Mouse (Mus musculus) lung, postnatal 14 days (tissue): ENCODE results near the gene Acadl.

ENCODE experiments used
- DNase-seq: peaks from one replicate; pipeline ENCODE4 v3.0.0; 2021

Gene Acadl

GRCm38 (mm10) chr1:66839135-66839534, 23.9 kb downstream of the Acadl start:
- no peak for DNase-seq

- DNase-seq = peak; percentile 91
These were observed 24.7 kb downstream of the Acadl start for GRCm38 (mm10) chr1:66838184-66839042.

GRCm38 (mm10) chr1:66837207-66837606, 25.9 kb downstream of the Acadl start:
- no peak for DNase-seq

- DNase-seq = no peak
These were observed 30.4 kb downstream of the Acadl start for GRCm38 (mm10) chr1:66832636-66833165.

- DNase-seq = no peak
These were observed 31.1 kb downstream of the Acadl start for GRCm38 (mm10) chr1:66831824-66832600.

- no peak for DNase-seq
These were observed 33.5 kb downstream of the Acadl start for GRCm38 (mm10) chr1:66829400-66830080.

GRCm38 (mm10) chr1:66821966-66822365, 41.1 kb downstream of the Acadl start:
- DNase-seq = no peak

- DNase-seq = peak; percentile 34
These were observed 42.8 kb downstream of the Acadl start for GRCm38 (mm10) chr1:66820241-66820640.

GRCm38 (mm10) chr1:66817865-66818315, 45.2 kb downstream of the Acadl start:
- DNase-seq = no peak

- peak; percentile 96 for DNase-seq
These were observed 45.6 kb downstream of the Acadl start, which contains the start of gene Kansl1l for GRCm38 (mm10) chr1:66817453-66817839. TSS of gene Kansl1l (minus strand) at chr1:66817562.

GRCm38 (mm10) chr1:66816837-66817452, 46.1 kb downstream of the Acadl start:
- peak; percentile 97 for DNase-seq

- peak; percentile 58 for DNase-seq
These were observed 46.9 kb downstream of the Acadl start for GRCm38 (mm10) chr1:66815941-66816777.

- DNase-seq = peak; percentile 12
These were observed 48.3 kb downstream of the Acadl start for GRCm38 (mm10) chr1:66814756-66815155.

GRCm38 (mm10) chr1:66813191-66813590, 49.9 kb downstream of the Acadl start:
- no peak for DNase-seq

- DNase-seq = no peak
These were observed 56.3 kb downstream of the Acadl start for GRCm38 (mm10) chr1:66806821-66807220.

- DNase-seq = no peak
These were observed 57.7 kb downstream of the Acadl start for GRCm38 (mm10) chr1:66805408-66805807.

- no peak for DNase-seq
These were observed 58.4 kb downstream of the Acadl start for GRCm38 (mm10) chr1:66804710-66805109.

- DNase-seq = no peak
These were observed 65.1 kb downstream of the Acadl start for GRCm38 (mm10) chr1:66797962-66798361.

- DNase-seq = no peak
These were observed 70.1 kb downstream of the Acadl start for GRCm38 (mm10) chr1:66792838-66793466.

GRCm38 (mm10) chr1:66782296-66782695, 80.8 kb downstream of the Acadl start:
- DNase-seq = no peak

GRCm38 (mm10) chr1:66781027-66781426, 82.0 kb downstream of the Acadl start:
- no peak for DNase-seq
